Mouse (Mus musculus): Measurements from ENCODE around the gene Stk40. TPM values are rescaled to one million over a fixed set of nuclear protein-coding genes. Genes with fewer than 3 reads are reported as not detected.
"Not testable (repeated sequence)": the region's sequence is repeated elsewhere in the genome, so short reads cannot be mapped to it uniquely, and the experiment has no call there.

The Stk40 gene
- polyA plus RNA-seq, 1 experiment, result 26.3 TPM

DNA sequence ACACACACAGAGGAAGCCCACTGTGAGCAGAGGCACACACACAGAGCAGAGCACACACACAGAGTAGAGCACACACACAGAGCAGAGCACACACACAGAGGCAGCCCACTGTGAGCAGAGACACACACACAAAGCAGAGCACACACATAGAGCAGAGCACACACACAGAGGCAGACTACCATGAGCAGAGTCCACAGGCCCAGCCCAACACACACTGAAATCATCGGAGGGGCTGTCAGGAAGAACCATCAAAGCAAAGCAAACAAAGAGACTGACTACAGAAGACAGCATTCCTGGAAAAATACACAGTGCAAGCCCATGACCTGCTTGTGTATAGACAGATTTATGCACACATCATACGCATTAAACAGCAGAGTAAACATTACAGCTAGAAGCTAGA, 52.1 kb downstream of the Stk40 start:
- DNase-seq (ENCODE audit: low spot score), result no peak

DNA sequence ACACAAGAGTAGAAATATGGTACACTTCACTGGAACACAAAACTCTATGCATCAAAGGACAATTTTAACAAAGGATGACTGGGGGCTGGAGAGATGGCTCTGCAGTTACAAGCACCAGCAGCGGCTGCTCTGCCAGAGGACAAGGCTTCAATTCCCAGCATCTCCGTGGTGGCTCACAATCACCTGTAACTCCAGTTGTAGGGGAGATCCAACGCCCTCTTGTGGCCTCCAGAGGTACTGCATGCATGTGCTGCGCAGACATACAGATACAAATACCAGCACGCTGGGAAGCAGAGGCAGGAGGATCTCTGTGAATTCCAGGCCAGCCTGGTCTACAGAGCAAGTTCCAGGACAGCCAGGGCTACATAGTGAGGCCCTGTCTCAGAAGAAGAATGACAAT, 52.9 kb downstream of the Stk40 start:
- DNase-seq (ENCODE audit: low spot score), result no peak

DNA sequence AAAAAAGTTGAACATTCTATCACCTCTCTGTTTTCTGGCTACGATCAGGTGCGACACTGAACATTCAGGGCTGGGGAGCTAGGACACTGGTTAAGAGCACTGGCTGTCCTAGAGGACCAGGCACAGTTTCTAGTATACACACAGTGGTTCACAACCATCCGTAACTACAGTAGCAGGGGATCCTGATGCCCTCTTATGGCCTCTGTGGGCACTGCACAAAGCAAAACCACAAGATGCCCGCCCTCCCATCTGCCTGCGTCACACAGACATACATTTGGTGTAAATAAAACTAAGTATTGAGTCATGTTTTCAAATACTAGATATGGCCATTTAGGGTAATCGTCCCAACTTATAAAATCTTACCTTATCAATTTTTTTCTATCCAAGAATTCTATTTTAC, 53.8 kb downstream of the Stk40 start:
- DNase-seq (ENCODE audit: low spot score), result no peak

DNA sequence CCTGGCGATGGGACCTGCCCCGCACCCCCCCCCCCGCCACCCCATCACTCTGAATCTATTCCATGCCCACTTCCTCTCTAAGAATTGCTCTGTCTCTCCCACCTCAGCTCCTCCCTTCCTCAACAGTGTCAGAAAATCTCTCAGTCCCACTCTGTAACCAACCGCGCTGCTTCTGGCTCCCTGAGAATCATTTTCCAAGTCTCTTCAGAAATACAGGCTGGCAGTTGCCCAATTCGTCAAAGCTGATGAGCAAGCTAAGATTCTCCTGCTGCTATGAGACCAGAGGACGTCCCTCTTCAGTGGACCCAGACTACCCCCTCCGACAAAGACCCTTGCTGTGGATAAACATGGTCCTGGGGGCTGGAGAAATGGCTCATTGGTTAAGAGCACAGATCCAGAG, 55.7 kb downstream of the Stk40 start:
- DNase-seq (ENCODE audit: low spot score), result no peak

DNA sequence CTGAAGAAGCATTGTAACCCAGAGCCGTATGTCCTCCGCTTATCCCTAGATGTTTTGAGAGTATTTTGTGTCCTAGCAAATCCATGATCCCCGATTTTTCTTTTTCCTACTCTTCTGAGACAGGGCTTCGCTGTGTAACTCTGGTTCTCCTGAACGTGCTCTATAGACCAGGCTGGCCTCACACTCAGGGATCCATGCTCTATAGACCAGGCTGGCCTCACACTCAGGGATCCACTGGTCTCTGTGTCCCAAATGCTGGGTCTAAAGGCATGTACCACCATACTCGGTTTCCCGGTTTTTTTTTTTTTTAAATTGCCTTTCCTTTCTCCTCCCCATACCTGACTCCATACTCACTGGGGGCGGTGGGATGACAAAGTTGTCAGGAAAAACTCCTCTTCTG, 57.2 kb downstream of the Stk40 start:
- DNase-seq (ENCODE audit: low spot score), result no peak

DNA sequence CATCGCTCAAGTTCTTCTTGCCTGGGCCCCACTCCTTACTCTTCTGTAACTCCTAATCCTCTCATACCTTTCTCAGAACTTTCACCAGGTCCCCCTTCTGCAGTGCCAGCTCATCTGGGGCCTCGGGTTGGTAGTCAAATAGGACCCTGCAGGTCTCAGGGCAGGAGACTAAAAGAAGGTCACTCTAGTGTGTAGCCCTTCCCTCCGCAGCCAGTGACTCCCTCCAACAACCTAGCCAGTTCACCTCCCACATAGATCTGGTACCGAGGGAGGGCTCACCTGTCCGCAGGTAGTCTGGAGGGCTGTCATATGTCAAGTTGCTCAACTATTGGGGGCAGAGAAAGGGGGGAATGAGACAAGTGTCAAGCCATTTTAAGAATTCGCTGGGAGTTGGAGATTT, 57.7 kb downstream of the Stk40 start:
- no peak for DNase-seq (ENCODE audit: low spot score)

DNA sequence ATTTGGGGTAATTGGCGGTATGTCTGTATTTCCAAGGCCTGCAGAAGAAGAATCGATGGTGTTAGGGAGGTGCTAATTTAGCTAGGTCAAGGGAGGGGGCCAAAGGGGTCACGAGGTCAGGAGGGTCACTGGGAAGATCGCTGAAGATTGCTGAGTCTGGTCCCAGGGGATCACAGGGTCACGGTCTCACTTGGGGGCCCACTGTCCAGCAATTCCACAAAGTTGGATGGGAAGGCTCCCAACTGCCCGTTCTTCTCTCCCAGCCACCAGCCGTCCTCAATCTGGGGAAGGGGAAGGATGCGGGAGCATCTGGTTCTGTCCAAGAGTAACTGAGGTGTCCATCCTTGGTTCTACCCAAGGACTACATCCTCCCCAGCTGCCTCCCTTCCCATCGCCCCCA, 58.2 kb downstream of the Stk40 start:
- DNase-seq (ENCODE audit: low spot score), result no peak

DNA sequence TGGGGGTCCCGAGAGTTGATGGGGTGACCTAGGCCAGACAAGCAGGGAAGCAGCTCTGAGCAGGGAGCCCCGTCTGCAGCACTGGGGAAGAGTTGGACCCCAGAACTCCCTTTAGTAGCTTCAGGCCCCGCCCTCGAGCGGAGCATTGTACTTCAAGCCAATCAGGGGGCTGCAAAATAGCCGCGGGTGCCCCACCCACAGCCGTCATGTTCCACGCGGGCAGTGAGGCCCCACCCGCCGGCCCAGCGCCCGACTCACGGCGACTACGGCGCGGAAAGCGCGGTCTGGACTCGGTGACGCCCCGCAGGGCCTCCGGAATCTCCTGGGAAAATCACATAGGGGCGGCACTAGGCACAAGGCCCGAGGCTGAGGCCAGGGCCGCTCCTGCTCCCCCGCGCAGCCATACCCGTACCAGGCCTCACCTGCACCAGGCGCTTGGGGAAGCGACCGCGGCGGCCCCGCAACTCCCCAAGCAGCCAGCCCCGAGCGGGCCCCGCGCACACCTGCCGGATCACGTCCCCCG, 58.8 kb downstream of the Stk40 start:
- peak; percentile 91 for DNase-seq (ENCODE audit: low spot score)

DNA sequence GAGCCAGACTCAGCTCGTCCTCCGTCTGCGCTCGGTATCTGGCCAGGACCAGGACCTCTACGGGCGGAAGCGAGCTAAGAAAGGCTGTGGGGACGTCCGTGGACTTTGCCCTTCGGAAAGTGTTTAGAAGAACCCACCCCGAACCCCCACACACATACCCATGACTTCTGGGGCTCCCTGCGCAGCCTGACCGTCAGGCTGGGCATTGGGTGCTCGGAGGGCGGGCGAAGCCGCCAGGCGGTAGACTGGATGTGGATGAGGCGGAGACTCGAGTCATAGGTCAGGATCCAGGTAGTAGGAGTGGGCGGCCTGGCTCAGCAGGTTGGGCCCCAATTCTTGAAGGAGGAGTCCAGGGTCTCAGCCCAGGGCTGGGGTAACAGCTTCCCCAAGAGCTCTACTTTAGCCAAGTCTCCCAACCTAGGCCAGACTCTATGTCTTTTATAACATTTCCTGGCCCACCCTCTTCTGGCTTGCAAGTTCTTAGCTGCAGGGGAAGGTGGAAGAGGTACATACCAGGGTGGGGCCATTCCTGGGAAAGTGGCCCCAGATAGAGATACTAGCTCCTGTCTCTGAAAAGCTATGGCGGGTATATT, 59.4 kb downstream of the Stk40 start, which contains the start of gene Sh3d21:
Gene Sh3d21, minus strand, starts transcription at position 425 of the 593 bp plus-strand sequence.
- peak; percentile 58 for DNase-seq (ENCODE audit: low spot score)

DNA sequence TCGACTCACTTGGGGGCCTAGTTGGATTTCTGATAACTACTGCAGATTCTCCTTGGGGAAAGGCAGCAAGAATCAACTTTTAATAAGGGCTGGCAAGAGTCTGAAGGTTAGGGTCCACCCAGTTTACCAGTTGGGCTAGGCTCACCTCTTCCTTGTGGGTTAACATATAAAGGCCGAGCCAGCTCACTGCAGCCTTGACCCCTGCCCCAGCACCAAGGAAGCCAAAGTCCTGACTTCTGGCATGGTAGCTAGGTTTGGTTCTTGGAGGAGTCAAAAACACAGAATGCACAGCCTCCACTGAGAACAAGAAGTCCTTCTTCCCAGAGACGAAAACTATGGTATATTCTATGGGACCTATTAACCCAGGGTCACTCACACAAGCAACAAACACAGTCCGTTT, 59.9 kb downstream of the Stk40 start:
- peak; percentile 18 for DNase-seq (ENCODE audit: low spot score)

DNA sequence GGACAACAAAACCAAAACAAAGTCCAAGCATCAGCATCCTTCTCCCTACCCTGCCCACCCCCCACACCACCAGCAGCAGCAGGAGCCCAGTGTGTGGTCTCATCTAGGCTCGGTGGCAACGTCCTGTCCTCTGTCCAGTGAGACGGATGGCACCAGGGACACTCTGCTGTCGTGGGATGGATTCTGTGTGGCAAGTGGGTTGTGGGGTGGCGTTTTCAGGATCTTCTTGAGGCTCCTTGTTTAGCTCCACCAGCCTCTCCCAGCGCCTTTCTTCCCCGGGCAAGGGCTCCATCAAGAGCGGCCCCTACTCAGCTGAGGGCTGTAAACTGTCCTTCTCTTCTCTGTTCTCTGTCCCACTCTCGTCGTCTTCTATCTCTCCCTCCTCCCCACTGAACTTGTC, 61.3 kb downstream of the Stk40 start:
- peak; percentile 13 for DNase-seq (ENCODE audit: low spot score)

DNA sequence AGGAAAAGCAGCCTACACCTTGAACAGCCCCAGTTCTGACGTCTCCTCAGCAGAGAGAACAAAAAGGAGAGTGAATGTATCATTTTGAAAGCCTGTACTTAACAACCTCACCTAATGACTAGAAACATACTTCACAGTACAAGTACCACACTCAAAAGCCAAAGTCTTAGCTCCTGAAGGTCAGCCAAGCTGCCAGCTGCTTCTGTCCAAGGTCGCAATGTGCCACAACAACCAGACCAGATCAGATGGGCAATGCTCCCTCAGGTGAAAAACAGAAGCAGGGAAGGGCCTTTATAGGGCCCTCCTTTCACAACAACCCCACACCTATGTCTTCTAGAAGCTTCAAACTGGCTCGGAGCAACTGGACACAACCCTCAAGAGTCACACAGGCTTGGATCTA, 62.3 kb downstream of the Stk40 start:
- peak; percentile 23 for DNase-seq (ENCODE audit: low spot score)

DNA sequence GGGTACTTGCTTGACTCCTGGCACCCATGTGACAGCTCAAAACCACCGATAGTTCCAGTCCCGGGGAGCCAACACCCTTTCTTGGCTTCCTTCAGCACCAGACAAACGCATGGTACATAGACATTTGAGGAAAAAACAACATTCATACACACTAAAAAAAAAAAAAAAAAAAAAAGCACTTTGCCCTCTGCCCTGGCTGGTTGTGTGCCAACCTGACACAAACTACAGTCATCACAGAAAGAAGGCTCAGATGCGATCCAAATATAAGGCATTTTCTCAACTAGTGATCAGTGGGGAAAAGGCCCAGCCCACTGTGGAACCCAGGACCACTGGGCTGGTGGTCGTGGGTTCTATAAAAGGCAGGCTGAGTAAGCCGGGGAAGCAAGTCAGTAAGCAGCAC, 65.1 kb downstream of the Stk40 start:
- peak; percentile 20 for DNase-seq (ENCODE audit: low spot score)

DNA sequence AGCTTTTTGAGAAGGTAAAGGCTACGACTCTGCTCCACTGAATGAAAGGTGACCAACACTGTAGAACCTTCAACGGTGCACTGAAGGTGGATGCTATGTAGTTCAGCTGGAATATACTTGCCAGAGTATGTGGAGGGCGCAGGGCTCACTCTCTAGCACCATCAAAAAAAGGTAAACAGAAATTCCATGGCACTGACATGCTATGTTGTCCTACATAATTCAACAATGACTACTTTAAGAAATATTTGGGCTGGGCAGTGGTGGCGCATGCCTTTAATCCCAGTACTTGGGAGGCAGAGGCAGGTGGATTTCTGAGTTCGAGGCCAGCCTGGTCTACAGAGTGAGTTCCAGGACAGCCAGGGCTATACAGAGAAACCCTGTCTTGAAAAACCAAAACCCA, 67.0 kb downstream of the Stk40 start:
- DNase-seq (ENCODE audit: low spot score), result peak; percentile 15

DNA sequence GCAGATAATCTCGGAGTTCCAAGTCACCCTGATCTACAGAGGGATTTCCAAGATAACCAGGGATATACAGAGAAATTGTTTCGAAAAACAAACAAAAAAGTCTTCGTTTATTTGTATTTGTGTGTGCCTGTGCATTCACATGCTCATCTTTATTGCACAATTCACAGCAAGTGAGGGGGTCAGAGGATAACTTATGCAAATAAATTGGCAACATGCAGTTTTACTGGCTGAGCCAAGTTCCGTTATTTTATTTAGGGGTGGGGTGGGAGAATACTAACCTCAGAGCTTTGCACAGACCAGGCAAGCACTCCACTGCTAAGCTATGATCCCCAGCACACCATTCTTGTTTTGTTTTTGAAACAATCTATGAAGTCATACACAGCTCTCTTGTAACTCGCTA, 70.0 kb downstream of the Stk40 start:
- no peak for DNase-seq (ENCODE audit: low spot score)

DNA sequence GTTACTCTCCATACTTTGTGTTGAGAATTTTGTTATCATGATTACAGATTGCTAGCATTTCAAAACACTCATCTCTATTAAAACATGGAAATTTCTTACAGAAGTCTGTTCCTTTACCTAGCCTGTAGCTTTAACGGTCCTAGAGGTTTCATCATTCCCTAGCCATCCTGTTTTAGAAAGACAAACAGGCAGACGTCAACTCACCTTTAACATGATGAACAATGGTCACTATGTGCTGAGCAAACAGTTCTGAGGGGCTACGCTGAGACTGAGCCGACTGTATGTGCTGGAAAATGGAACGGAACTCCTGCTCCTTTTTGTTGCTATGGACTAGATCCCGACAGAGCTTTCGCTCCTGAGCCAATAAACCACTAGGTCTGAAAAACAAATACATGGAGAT, 72.2 kb downstream of the Stk40 start:
- not testable (repeated sequence) for DNase-seq (ENCODE audit: low spot score)

DNA sequence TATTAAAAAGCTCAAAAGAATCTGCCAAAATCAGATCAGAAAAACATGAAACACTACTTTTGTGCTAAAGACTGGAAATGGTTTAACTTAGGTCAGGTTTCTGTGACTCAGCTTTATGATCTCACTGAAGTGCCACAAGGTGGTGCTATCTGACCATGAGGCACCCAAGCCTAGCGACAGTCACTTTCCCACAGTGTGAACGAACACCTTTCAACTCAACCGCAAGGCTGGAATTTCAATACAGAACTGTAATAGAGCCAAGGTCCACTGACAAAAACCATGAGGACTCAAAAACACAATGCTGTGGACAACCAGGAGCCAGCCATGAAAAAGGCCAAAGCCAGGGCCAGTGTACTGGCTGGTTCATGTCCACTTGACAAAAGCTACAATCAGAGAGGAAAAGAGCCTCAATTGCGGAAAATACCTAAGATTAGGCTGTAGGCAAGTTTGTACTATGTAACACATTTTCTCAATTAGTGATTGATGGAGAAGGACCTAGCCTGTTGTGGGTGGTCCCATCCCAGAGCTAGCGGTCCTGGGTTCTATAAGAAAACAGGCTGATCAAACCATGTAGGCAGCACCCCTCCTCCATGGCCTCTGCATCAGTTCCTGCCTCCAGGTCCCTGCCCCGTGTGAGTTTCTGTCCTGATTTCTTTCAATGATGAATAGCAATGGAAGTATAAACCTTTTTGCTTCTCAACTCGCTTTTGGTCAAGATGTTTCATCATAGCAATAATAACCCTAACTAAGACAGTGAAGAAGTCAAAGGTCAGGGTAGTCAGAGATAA, 77.6 kb downstream of the Stk40 start:
- no peak for DNase-seq (ENCODE audit: low spot score)

DNA sequence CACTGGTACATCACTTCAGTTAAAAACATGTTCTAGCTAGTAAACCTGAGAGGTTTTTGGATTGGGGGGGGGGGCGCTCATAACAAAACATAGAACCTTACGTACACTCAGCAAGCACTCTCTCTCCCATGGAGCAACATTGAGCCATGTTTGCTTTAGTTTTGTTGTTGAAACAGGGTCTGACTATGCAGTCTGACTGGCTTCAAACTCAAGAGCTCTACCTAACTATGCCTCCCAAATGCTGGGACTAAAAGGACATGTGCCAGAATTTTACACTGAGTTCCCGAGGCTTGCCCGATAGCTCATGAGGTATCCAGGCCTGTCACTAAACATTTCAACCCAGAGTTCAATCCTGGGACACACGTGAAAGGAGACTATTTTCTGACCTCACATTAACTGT, 79.3 kb downstream of the Stk40 start:
- no peak for DNase-seq (ENCODE audit: low spot score)

DNA sequence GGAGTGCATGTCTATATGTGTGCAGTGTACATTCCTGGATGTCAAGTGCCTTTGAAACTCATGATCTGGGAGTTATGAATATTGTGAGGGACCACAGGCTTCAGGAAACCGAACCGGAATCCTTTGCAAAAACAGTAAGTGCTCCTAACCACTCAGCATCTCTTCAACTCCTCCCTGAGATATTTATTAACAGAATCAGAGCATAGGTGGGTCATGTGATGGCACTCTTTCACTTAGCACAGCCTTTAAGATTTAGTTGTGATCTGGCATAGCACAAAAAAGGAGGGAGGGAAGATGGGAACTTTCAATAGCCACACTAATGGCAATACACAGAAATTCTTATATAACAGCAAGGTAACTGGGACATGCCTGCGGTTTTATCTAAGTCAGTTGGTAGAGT, 83.3 kb downstream of the Stk40 start:
- no peak for DNase-seq (ENCODE audit: low spot score)
